Mouse (Mus musculus) brain, adult 10 weeks (tissue): ENCODE data around the gene Mtnr1a. TPM values are rescaled to one million over a fixed set of nuclear protein-coding genes. Genes with fewer than 3 reads are reported as not detected.

Experiments
- polyA plus RNA-seq: library from polyadenylated mRNA; stranded (reverse); fragments of 350-450 nt; fragmentation: Illumina TruSeq; extraction: RNeasy Lipid Tissue Mini Kit (QIAGEN cat#74804); gene quantifications from one replicate; pipeline ENCODE4 v1.2.3, GENCODE M21; 2015; ENCODE audit warnings: low read depth, low replicate concordance

The Mtnr1a gene
- polyA plus RNA-seq, result not detected

GRCm38 (mm10) chr8:45068759-45069386 is at the start of gene Mtnr1a:
TSS of gene Mtnr1a (plus strand) at chr8:45069137.

Other genes starting within 250 kb of the Mtnr1a start
- gene Fat1, start 133.7 kb upstream of the Mtnr1a start, polyA plus RNA-seq, result 16.0 TPM
- not detected for gene F11, start 192.9 kb downstream of the Mtnr1a start, polyA plus RNA-seq
- 0.13 TPM for gene Klkb1, start 225.7 kb downstream of the Mtnr1a start, polyA plus RNA-seq
- gene Gm45753, start 239.3 kb downstream of the Mtnr1a start, polyA plus RNA-seq, result not detected